In the genomic region with DNA sequence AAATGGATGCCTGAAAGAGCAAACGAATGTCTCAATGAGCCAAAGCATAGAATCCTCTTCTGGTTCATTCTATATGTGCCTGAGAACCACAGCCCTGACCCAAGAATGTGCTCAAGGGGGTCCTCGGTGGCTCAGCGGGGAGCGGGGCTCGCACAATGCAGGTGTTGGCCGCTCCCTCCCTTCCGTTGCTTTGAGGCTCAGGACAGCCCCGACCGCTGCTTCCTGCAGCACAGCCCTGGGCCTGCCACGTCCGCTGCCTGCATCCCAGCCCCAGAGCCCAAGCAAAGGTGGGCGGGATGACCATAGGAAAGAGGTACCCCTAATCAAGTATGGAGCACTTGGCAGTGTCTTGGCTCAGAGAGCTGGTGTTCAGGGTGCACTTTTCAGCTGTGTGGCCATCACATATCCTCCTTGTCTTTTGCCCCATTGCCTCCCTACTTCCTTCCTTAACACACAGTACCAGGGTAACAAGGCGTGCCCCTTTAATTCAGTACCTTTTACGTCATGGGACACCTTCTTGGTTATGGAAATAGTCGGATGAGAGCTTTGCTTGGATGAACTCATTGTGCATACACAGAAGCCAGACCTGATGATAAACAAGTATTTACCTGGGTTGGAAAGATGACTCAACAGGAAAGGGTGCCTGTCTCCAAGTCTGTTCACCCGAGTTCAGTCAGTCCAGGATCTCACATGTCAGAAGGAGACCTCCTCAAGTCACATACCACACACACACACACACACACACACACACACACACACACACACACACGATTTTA, we compare ENCODE assay signal across 8 mouse cellular contexts. TPM values are rescaled to one million over a fixed set of nuclear protein-coding genes. Genes with fewer than 3 reads are reported as not detected.
DNase-seq lines count a peak whose midpoint lies in the region; ATAC-seq lines count a peak whose summit lies in the region.

No protein-coding gene starts in this region.

- no peak overlapping the region for H3K4me3 ChIP-seq in kidney, embryonic 14.5 days (ENCODE audit: low read length)
- peak overlapping the region; percentile 16 for H3K4me3 ChIP-seq in forebrain, embryonic 12.5 days (replicated peaks)
- H3K4me3 ChIP-seq in liver, embryonic 12.5 days = no peak overlapping the region
- H3K4me3 ChIP-seq in stomach, embryonic 16.5 days (replicated peaks; ENCODE audit: low read length) = 0 out of 2 replicates have a peak overlapping the region, but pooled peaks have one; percentile 0

- no peak overlapping the region for H3K27ac ChIP-seq in kidney, embryonic 14.5 days (ENCODE audit: low read depth, low read length)
- no peak overlapping the region for H3K27ac ChIP-seq in forebrain, embryonic 12.5 days
- H3K27ac ChIP-seq in liver, embryonic 12.5 days = no peak overlapping the region
- H3K27ac ChIP-seq in stomach, embryonic 16.5 days (ENCODE audit: low read length) = no peak overlapping the region

- H3K4me2 ChIP-seq in kidney, embryonic 14.5 days (replicated peaks; ENCODE audit: low read depth, low read length) = peak overlapping the region; percentile 4; the same call in 1 of the 2 replicates
- peak overlapping the region; percentile 42 for H3K4me2 ChIP-seq in forebrain, embryonic 12.5 days
- H3K4me2 ChIP-seq in liver, embryonic 12.5 days = peak overlapping the region; percentile 22; the same call in 1 of the 2 replicates
- peak overlapping the region; percentile 14; the same call in 1 of the 2 replicates for H3K4me2 ChIP-seq in stomach, embryonic 16.5 days (ENCODE audit: low read depth, low read length)

- no peak for ATAC-seq in kidney, embryonic 14.5 days (ENCODE audit: low FRiP score, low TSS enrichment)
- ATAC-seq in forebrain, embryonic 12.5 days (ENCODE audit: low FRiP score) = no peak
- no peak for ATAC-seq in liver, embryonic 12.5 days
- no peak for ATAC-seq in stomach, embryonic 16.5 days (ENCODE audit: insufficient read depth, low FRiP score)

- H3K36me3 ChIP-seq in kidney, embryonic 14.5 days (ENCODE audit: control insufficient read depth, insufficient read depth, low read length) = no peaks in the 10 kb centered on the region
- no peaks in the 10 kb centered on the region for H3K36me3 ChIP-seq in forebrain, embryonic 12.5 days (replicated peaks)
- no peaks in the 10 kb centered on the region for H3K36me3 ChIP-seq in liver, embryonic 12.5 days
- no peaks in the 10 kb centered on the region for H3K36me3 ChIP-seq in stomach, embryonic 16.5 days (ENCODE audit: control insufficient read depth, insufficient read depth, low read length)

- H3K9ac ChIP-seq in kidney, embryonic 14.5 days (ENCODE audit: low read depth, low read length) = no peak overlapping the region
- H3K9ac ChIP-seq in forebrain, embryonic 12.5 days = no peak overlapping the region
- H3K9ac ChIP-seq in liver, embryonic 12.5 days = no peak overlapping the region
- no peak overlapping the region for H3K9ac ChIP-seq in stomach, embryonic 16.5 days (ENCODE audit: low read length)

- peaks cover 11% of the 10 kb centered on the region for H3K27me3 ChIP-seq in kidney, embryonic 14.5 days (ENCODE audit: control insufficient read depth, insufficient read depth, low read length)
- H3K27me3 ChIP-seq in forebrain, embryonic 12.5 days = peaks cover 24% of the 10 kb centered on the region
- peaks cover 47% of the 10 kb centered on the region for H3K27me3 ChIP-seq in liver, embryonic 12.5 days (replicated peaks)
- H3K27me3 ChIP-seq in stomach, embryonic 16.5 days (ENCODE audit: control insufficient read depth, insufficient read depth, low read length) = peaks cover 13% of the 10 kb centered on the region

- WGBS in kidney, embryonic 14.5 days = 26% methylated on average over 17 of the region's 17 CpGs
- 20% methylated on average over 17 of the region's 17 CpGs for WGBS in forebrain, embryonic 12.5 days
- 18% methylated on average over 17 of the region's 17 CpGs for WGBS in liver, embryonic 12.5 days (ENCODE audit: insufficient replicate concordance)
- WGBS in stomach, embryonic 16.5 days = 28% methylated on average over 17 of the region's 17 CpGs

- H3K4me1 ChIP-seq in kidney, embryonic 14.5 days (ENCODE audit: control insufficient read depth, insufficient read depth, low read length) = peaks cover 7% of the 10 kb centered on the region; the same call in 1 of the 2 replicates
- H3K4me1 ChIP-seq in forebrain, embryonic 12.5 days = peaks cover 9% of the 10 kb centered on the region
- H3K4me1 ChIP-seq in liver, embryonic 12.5 days = peaks cover 7% of the 10 kb centered on the region; the same call in 1 of the 2 replicates
- H3K4me1 ChIP-seq in stomach, embryonic 16.5 days (ENCODE audit: control insufficient read depth, insufficient read depth, low read length) = peaks cover 4% of the 10 kb centered on the region; the same call in 1 of the 2 replicates

- H3K9me3 ChIP-seq in kidney, embryonic 14.5 days (ENCODE audit: control insufficient read depth, low read length) = no peaks in the 10 kb centered on the region
- no peaks in the 10 kb centered on the region for H3K9me3 ChIP-seq in forebrain, embryonic 12.5 days
- no peaks in the 10 kb centered on the region for H3K9me3 ChIP-seq in liver, embryonic 12.5 days (replicated peaks)
- no peaks in the 10 kb centered on the region for H3K9me3 ChIP-seq in stomach, embryonic 16.5 days (replicated peaks; ENCODE audit: control insufficient read depth, low read length)

- DNase-seq in kidney, adult 18-20 months = no peak
- no peak for DNase-seq in cerebellum, postnatal 4 days (ENCODE audit: low spot score in 2 of 2)
- no peak for DNase-seq in ovary, adult 18-20 months (ENCODE audit: low spot score)
- DNase-seq in frontal cortex, postnatal 10 days (ENCODE audit: low spot score in 2 of 2) = no peak

RNA-seq across cellular contexts. Expression of a gene that starts 11.8 kb away (rescaled TPM):
- polyA plus RNA-seq in kidney, embryonic 14.5 days (2014; fragmentation: Nextera tagmentation; extraction: Ambion mirVana) = 7.9 and 13.8 TPM in 2 replicates
- 84.0 and 84.3 TPM in 2 replicates for polyA plus RNA-seq in forebrain, embryonic 12.5 days (2016; fragmentation: Nextera tagmentation; extraction: Ambion mirVana)
- polyA plus RNA-seq in liver, embryonic 12.5 days (2016; fragmentation: Nextera tagmentation; extraction: Ambion mirVana) = 1.2 and 1.6 TPM in 2 replicates
- polyA plus RNA-seq in stomach, embryonic 16.5 days (2015; fragmentation: Nextera tagmentation; extraction: Ambion mirVana) = 13.0 and 13.8 TPM in 2 replicates

RNA-seq across cellular contexts. Expression of a gene that starts 22.7 kb away (rescaled TPM):
- polyA plus RNA-seq in kidney, embryonic 14.5 days (2014; fragmentation: Nextera tagmentation; extraction: Ambion mirVana) = 3.1 and 3.4 TPM in 2 replicates
- 21.7 TPM in 2 replicates for polyA plus RNA-seq in forebrain, embryonic 12.5 days (2016; fragmentation: Nextera tagmentation; extraction: Ambion mirVana)
- 0.14 and 0.28 TPM in 2 replicates for polyA plus RNA-seq in liver, embryonic 12.5 days (2016; fragmentation: Nextera tagmentation; extraction: Ambion mirVana)
- 5.8 and 8.4 TPM in 2 replicates for polyA plus RNA-seq in stomach, embryonic 16.5 days (2015; fragmentation: Nextera tagmentation; extraction: Ambion mirVana)

RNA-seq across cellular contexts. Expression of a gene that starts 32.7 kb away (rescaled TPM):
- 15.8 and 21.7 TPM in 2 replicates for polyA plus RNA-seq in kidney, embryonic 14.5 days (2014; fragmentation: Nextera tagmentation; extraction: Ambion mirVana)
- 29.3 and 29.7 TPM in 2 replicates for polyA plus RNA-seq in forebrain, embryonic 12.5 days (2016; fragmentation: Nextera tagmentation; extraction: Ambion mirVana)
- 8.9 and 10.9 TPM in 2 replicates for polyA plus RNA-seq in liver, embryonic 12.5 days (2016; fragmentation: Nextera tagmentation; extraction: Ambion mirVana)
- 20.1 and 21.2 TPM in 2 replicates for polyA plus RNA-seq in stomach, embryonic 16.5 days (2015; fragmentation: Nextera tagmentation; extraction: Ambion mirVana)

Comparison
In these comparisons a context has a peak if more than half of its experiments do, and no peak if none do; other contexts are left out.
1. H3K4me3 ChIP-seq: peak in forebrain, embryonic 12.5 days (single experiment) and stomach, embryonic 16.5 days (single experiment); none in kidney, embryonic 14.5 days (single experiment) and liver, embryonic 12.5 days (single experiment).
2. Peak in every context shown above with its lines, with median percentiles within 50 percentile points of each other: H3K4me2 ChIP-seq.